Mouse (Mus musculus) limb, embryonic 13.5 days (tissue): ENCODE results near the gene Cpsf3. TPM values are rescaled to one million over a fixed set of nuclear protein-coding genes. Genes with fewer than 3 reads are reported as not detected.

Experiments used
- ATAC-seq: fragments of 200-750 bp; cut with Nextera tagmentation; 2 replicates; pipeline ENCODE4 v1.8.0; 2017; ENCODE audit warnings: low read depth, moderate number of reproducible peaks, moderate TSS enrichment; ENCODE audit not compliant: low FRiP score
- H3K27ac ChIP-seq: fragments of 300-500 bp; sonication (generic); 2 replicates; pipeline ENCODE4 v1.5.1; 2015; ENCODE audit warnings: inconsistent platforms, mild to moderate bottlenecking, moderate library complexity
- H3K27me3 ChIP-seq: fragments of 300-500 bp; sonication (generic); 2 replicates; pipeline ENCODE4 v1.6.1; 2015; ENCODE audit warnings: mild to moderate bottlenecking, inconsistent platforms
- H3K36me3 ChIP-seq: fragments of 300-500 bp; sonication (generic); 2 replicates; pipeline ENCODE4 v1.6.1; 2015; ENCODE audit warnings: inconsistent platforms, mild to moderate bottlenecking, moderate library complexity
- H3K4me1 ChIP-seq: fragments of 300-500 bp; sonication (generic); 2 replicates; pipeline ENCODE4 v1.6.1; 2015; ENCODE audit warnings: inconsistent platforms
- H3K4me2 ChIP-seq: fragments of 300-500 bp; sonication (generic); replicated peaks from 2 replicates; pipeline ENCODE4 v1.6.1; 2015; ENCODE audit warnings: inconsistent platforms, mild to moderate bottlenecking, moderate library complexity
- H3K4me3 ChIP-seq: fragments of 300-500 bp; sonication (generic); 2 replicates; pipeline ENCODE4 v1.5.1; 2015; ENCODE audit warnings: moderate library complexity, mild to moderate bottlenecking, inconsistent platforms
- H3K9ac ChIP-seq: fragments of 300-500 bp; sonication (generic); 2 replicates; pipeline ENCODE4 v1.6.1; 2015; ENCODE audit warnings: mild to moderate bottlenecking, inconsistent platforms
- H3K9me3 ChIP-seq: fragments of 300-500 bp; sonication (generic); 2 replicates; pipeline ENCODE4 v1.6.1; 2016; ENCODE audit warnings: inconsistent platforms
- WGBS: fragments of 180-500 bp; shearing (Covaris S2); methylation state at CpG from one replicate; pipeline ENCODE4 v1.1.7; 2015; 5-methylcytosine and 5-hydroxymethylcytosine counted together
- polyA plus RNA-seq: library from polyadenylated mRNA; unstranded; fragments of >200 nt; fragmentation: Nextera tagmentation; extraction: Ambion mirVana; gene quantifications from 2 replicates; pipeline ENCODE4 v1.2.1, GENCODE M21; 2015

Gene Cpsf3
- polyA plus RNA-seq = 114 TPM in 2 replicates

DNA sequence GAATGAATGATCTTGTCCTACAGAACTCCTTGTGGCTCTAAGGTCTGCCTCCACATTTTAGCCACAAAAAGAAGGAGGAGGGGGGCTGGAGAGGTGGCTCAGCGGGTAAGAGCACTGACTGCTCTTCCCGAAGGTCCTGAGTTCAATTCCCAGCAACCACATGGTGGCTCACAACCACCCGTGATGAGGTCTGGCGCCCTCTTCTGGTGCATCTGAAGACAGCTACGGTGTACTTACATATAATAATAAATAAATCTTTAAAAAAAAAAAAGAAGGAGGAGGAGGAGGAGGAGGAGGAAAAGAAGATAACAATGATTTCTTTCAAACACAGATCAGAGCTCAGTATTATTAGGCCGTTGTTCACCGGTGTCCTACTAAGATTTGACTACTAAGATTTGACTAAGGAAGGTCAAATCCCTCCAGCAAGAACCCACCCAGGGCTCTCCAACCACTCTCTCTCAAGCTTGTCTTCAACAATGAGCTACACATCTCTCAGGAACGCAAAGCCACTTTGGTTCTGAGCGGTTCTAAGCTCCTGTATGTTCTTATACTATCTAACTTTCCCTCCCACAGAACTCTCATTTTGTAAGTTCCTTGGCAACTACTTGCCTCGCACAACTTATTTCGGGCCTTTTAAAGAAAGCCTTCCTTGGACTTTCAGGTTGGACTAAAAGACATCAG lies at the start of gene Cpsf3:
Gene Cpsf3, plus strand, starts transcription at position 631 of the 681 bp plus-strand sequence.
- ATAC-seq = no peak
- Histone ChIP-seq H3K27ac (peak within 1 kb of the TSS; percentile 95), H3K9me3 (no peaks in the 10 kb centered on the region), H3K4me3 (peak within 1 kb of the TSS; percentile 84), H3K9ac (peak within 1 kb of the TSS; percentile 89), H3K36me3 (peaks cover 7% of the 10 kb centered on the region; the same call in 1 of the 2 replicates), H3K4me2 (peak within 1 kb of the TSS; percentile 82), H3K4me1 (peaks cover 17% of the 10 kb centered on the region), H3K27me3 (no peaks in the 10 kb centered on the region)
- 56% methylated on average over 11 of the region's 11 CpGs for WGBS

GRCm38 (mm10) chr12:21241965-21242364 lies 43.2 kb upstream of the Cpsf3 start:
- Histone ChIP-seq H3K9me3 (no peaks in the 10 kb centered on the region), H3K27me3 (no peaks in the 10 kb centered on the region), H3K36me3 (peaks cover 89% of the 10 kb centered on the region), H3K4me2 (no peak overlapping the region), H3K27ac (no peak overlapping the region), H3K4me1 (no peaks in the 10 kb centered on the region), H3K4me3 (no peak overlapping the region), H3K9ac (no peak overlapping the region)
- no peak for ATAC-seq
- WGBS = 84% methylated on average over 3 of the region's 3 CpGs

- Histone ChIP-seq H3K4me1 (no peaks in the 10 kb centered on the region), H3K9ac (no peak overlapping the region), H3K9me3 (no peaks in the 10 kb centered on the region), H3K4me2 (no peak overlapping the region), H3K27ac (no peak overlapping the region), H3K4me3 (no peak overlapping the region), H3K36me3 (peaks cover 87% of the 10 kb centered on the region), H3K27me3 (no peaks in the 10 kb centered on the region)
- ATAC-seq = no peak
- 97% methylated on average over 11 of the region's 11 CpGs for WGBS
These were observed 40.7 kb upstream of the Cpsf3 start for GRCm38 (mm10) chr12:21244375-21244960.

GRCm38 (mm10) chr12:21247711-21248392 lies 37.3 kb upstream of the Cpsf3 start:
- no peaks in the 10 kb centered on the region for H3K4me1 ChIP-seq
- H3K9me3 ChIP-seq = no peaks in the 10 kb centered on the region
- H3K27me3 ChIP-seq = no peaks in the 10 kb centered on the region
- H3K36me3 ChIP-seq = peaks cover 94% of the 10 kb centered on the region
- no peak overlapping the region for H3K4me3 ChIP-seq
- no peak overlapping the region for H3K27ac ChIP-seq
- no peak for ATAC-seq
- H3K4me2 ChIP-seq = no peak overlapping the region
- no peak overlapping the region for H3K9ac ChIP-seq
- WGBS = 77% methylated on average over 7 of the region's 7 CpGs

DNA sequence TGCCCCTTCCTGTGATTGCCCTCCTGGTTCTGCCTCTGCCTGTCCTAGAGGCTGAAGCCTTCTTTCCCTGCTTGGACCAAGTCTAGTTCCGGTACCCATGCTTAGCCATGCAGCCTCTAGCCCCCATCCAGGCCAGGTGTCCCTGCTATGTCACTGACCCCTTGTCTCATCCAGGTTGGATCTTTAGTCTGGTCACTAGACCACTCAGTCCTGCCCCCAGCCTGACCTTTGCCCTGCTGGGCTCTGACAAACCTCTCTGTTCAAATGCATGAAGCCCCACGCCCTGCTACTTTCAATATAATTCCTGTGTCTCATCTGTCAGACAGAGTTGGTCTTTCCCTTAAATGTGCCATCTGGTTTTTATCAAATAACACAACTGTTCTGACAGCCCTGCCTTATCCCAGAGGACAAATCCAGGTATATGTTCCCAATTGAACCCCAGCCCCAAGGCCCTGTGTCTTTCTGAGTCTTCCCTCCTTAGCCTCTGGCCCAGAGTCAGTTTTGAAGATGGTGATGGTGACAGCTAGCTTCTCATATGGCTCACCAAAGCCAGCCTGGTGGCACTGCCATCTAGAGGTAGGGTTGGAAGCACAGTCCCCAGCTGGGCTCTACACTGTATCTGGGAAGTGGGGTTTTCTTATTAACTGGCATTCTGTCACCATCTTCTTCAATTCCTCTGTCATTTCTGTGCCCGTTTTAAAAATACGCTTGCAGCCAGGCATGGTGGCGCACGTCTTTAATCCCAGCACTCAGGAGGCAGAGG lies 24.5 kb upstream of the Cpsf3 start:
- no peaks in the 10 kb centered on the region for H3K27me3 ChIP-seq
- peaks cover 90% of the 10 kb centered on the region for H3K36me3 ChIP-seq
- no peaks in the 10 kb centered on the region for H3K4me1 ChIP-seq
- no peak overlapping the region for H3K9ac ChIP-seq
- H3K9me3 ChIP-seq = no peaks in the 10 kb centered on the region
- ATAC-seq = no peak
- WGBS = 83% methylated on average over 6 of the region's 6 CpGs
- H3K27ac ChIP-seq = no peak overlapping the region
- H3K4me3 ChIP-seq = no peak overlapping the region
- H3K4me2 ChIP-seq = no peak overlapping the region

GRCm38 (mm10) chr12:21261521-21261920 lies 23.7 kb upstream of the Cpsf3 start:
- H3K9me3 ChIP-seq = no peaks in the 10 kb centered on the region
- no peaks in the 10 kb centered on the region for H3K27me3 ChIP-seq
- 79% methylated on average over 4 of the region's 4 CpGs for whole genome bisulfite sequencing
- no peak overlapping the region for H3K4me2 ChIP-seq
- H3K36me3 ChIP-seq = peaks cover 90% of the 10 kb centered on the region
- no peak for ATAC-seq
- H3K4me3 ChIP-seq = no peak overlapping the region
- H3K9ac ChIP-seq = no peak overlapping the region
- no peak overlapping the region for H3K27ac ChIP-seq
- no peaks in the 10 kb centered on the region for H3K4me1 ChIP-seq

- no peak for ATAC-seq
- Histone ChIP-seq H3K27me3 (no peaks in the 10 kb centered on the region), H3K4me3 (no peak overlapping the region), H3K4me2 (no peak overlapping the region), H3K27ac (no peak overlapping the region), H3K36me3 (peaks cover 78% of the 10 kb centered on the region), H3K9ac (no peak overlapping the region), H3K9me3 (no peaks in the 10 kb centered on the region), H3K4me1 (no peaks in the 10 kb centered on the region)
- 95% methylated on average over 5 of the region's 5 CpGs for WGBS
These were observed 21.9 kb upstream of the Cpsf3 start for GRCm38 (mm10) chr12:21263256-21263655.

DNA sequence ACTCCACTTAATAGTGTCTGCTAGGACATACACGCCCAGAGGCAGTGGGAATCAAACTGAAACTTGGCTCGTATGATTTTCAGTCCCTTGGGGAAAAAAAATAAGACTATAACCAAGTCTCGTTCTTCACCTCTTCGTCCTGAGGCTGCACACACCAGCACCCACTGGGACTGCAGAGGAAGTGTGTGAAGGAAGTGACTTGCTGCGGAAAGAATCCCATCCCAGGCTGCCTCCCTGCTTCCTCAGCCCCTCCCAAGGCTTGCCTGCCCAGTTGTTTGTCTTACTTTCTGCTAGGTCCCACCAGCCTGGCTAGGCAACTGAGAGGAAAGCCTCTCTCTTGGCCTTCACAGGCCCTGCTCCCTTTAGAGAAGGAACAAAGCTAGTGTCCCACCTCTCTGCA lies 20.9 kb upstream of the Cpsf3 start:
- 70% methylated on average over 5 of the region's 5 CpGs for WGBS
- no peak overlapping the region; the same call in 1 of the 2 replicates for H3K27ac ChIP-seq

GRCm38 (mm10) chr12:21264970-21265369 lies 20.2 kb upstream of the Cpsf3 start:
- no peak for ATAC-seq
- H3K9me3 ChIP-seq = no peaks in the 10 kb centered on the region
- no peaks in the 10 kb centered on the region for H3K27me3 ChIP-seq
- no peak overlapping the region for H3K4me2 ChIP-seq
- H3K4me3 ChIP-seq = no peak overlapping the region
- H3K4me1 ChIP-seq = no peaks in the 10 kb centered on the region
- H3K9ac ChIP-seq = no peak overlapping the region
- WGBS = 81% methylated on average over 3 of the region's 3 CpGs
- no peak overlapping the region for H3K27ac ChIP-seq
- peaks cover 81% of the 10 kb centered on the region for H3K36me3 ChIP-seq

More for the DNA sequence above, 20.9 kb upstream of the Cpsf3 start:
- Histone ChIP-seq H3K4me1 (no peaks in the 10 kb centered on the region), H3K36me3 (peaks cover 82% of the 10 kb centered on the region), H3K4me2 (no peak overlapping the region), H3K9ac (no peak overlapping the region), H3K9me3 (no peaks in the 10 kb centered on the region), H3K27me3 (no peaks in the 10 kb centered on the region), H3K4me3 (no peak overlapping the region)
- no peak for ATAC-seq

DNA sequence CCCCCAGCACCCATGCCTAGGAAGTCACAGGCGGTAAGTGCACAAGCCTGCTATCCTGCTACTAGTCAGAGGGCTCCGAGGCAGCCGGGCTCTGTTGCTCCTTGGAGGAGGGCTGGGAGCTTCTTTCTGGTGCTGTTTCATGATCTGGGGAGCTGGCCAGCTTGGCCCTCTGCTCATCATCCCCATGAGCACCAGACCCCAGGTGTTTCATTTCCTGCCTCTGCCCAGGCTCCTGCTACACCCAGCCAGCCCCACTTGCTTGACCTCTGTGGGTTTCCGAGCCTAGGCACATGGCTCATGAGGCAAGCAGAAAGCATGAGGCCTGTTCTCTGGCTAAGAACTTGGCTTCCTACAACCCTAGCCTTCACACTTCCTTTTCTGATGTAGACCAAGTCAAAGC lies 19.7 kb upstream of the Cpsf3 start:
- WGBS = 71% methylated on average over 4 of the region's 4 CpGs

GRCm38 (mm10) chr12:21265946-21266783 lies 19.0 kb upstream of the Cpsf3 start:
- H3K36me3 ChIP-seq = peaks cover 82% of the 10 kb centered on the region

More for the DNA sequence above, 19.7 kb upstream of the Cpsf3 start:
- Histone ChIP-seq H3K4me3 (no peak overlapping the region), H3K27ac (0 out of 2 replicates have a peak overlapping the region, but pooled peaks have one; percentile 15), H3K4me2 (no peak overlapping the region), H3K4me1 (no peaks in the 10 kb centered on the region), H3K36me3 (peaks cover 81% of the 10 kb centered on the region), H3K9me3 (no peaks in the 10 kb centered on the region), H3K27me3 (no peaks in the 10 kb centered on the region), H3K9ac (0 out of 2 replicates have a peak overlapping the region, but pooled peaks have one; percentile 25)
- no peak for ATAC-seq

More at GRCm38 (mm10) chr12:21265946-21266783, 19.0 kb upstream of the Cpsf3 start:
- Histone ChIP-seq H3K9me3 (no peaks in the 10 kb centered on the region), H3K4me3 (no peak overlapping the region), H3K27ac (0 out of 2 replicates have a peak overlapping the region, but pooled peaks have one; percentile 15), H3K9ac (no peak overlapping the region), H3K4me2 (no peak overlapping the region), H3K27me3 (no peaks in the 10 kb centered on the region), H3K4me1 (no peaks in the 10 kb centered on the region)
- peak; percentile 75 for ATAC-seq
- WGBS = 76% methylated on average over 14 of the region's 14 CpGs
